Mouse (Mus musculus): ENCODE data around the gene Rnf135. TPM values are rescaled to one million over a fixed set of nuclear protein-coding genes. Genes with fewer than 3 reads are reported as not detected.

The Rnf135 gene
- polyA plus RNA-seq, 1 experiment from 2014 or later, result 11.7 TPM

DNA sequence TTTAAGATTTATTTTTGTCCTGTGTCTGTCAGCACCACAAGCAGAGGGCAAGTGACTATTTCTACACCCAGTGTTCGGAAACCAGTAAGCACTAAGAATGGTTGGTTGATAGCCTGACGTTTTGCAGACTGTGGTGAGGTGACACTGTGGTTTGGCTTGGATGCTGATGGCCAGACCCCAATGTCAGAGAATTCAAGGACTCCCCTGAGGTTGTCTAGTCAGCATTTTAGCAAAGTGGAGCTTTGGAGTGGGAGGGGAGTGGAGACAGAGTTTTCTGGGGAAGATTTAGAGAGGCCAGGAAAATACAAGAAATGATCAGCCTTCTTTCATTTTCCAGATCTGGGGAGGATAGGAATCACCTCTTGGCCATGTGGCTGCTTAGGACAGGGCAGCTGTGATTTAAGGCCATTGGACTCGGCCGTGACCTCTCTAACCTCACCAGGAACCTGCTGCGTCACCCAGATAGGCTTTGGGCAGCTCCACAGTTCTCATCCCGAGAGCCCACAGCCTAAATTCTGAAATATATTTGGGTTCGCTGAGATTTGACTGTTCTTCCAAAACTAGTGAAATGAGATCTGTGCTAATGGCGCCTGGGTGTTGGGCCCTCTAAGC is 34.1 kb upstream of the Rnf135 start:
- Histone ChIP-seq H3K4me1 (peaks cover 8% of the 10 kb centered on the region; the same call in 1 of the 2 replicates), H3K27me3 (peaks cover 23% of the 10 kb centered on the region), H3K27ac (no peak overlapping the region), H3K4me2 (no peak overlapping the region), H3K9ac (no peak overlapping the region), H3K4me3 (no peak overlapping the region), H3K9me3 (no peaks in the 10 kb centered on the region), H3K36me3 (no peaks in the 10 kb centered on the region)
- ATAC-seq (ENCODE audit: borderline replicate concordance, extremely low read depth, low FRiP score, low TSS enrichment), result no peak
- 79% methylated on average over 8 of the region's 8 CpGs for WGBS

DNA sequence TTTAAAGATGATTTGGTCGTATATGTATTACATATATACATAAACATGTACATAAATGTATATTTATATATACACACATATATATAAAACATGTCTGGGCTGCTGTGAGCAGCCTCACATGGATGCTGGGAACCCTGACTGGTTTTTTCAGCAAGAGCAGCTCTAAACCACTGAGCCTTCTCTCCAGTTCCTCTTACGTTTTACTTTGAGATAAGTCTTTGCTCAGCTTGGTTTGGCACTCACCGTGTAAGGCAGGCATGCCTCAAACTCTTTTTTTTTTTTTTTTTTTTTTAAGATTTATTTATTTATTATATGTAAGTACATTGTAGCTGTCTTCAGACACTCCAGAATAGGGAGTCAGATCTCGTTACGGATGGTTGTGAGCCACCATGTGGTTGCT is 33.1 kb upstream of the Rnf135 start:
- Histone ChIP-seq H3K27me3 (peaks cover 34% of the 10 kb centered on the region), H3K4me1 (peaks cover 8% of the 10 kb centered on the region; the same call in 1 of the 2 replicates), H3K4me3 (no peak overlapping the region), H3K9me3 (no peaks in the 10 kb centered on the region), H3K27ac (no peak overlapping the region), H3K9ac (no peak overlapping the region), H3K36me3 (no peaks in the 10 kb centered on the region), H3K4me2 (no peak overlapping the region)
- 56% methylated on average over 5 of the region's 5 CpGs for WGBS
- no peak for ATAC-seq (ENCODE audit: borderline replicate concordance, extremely low read depth, low FRiP score, low TSS enrichment)

DNA sequence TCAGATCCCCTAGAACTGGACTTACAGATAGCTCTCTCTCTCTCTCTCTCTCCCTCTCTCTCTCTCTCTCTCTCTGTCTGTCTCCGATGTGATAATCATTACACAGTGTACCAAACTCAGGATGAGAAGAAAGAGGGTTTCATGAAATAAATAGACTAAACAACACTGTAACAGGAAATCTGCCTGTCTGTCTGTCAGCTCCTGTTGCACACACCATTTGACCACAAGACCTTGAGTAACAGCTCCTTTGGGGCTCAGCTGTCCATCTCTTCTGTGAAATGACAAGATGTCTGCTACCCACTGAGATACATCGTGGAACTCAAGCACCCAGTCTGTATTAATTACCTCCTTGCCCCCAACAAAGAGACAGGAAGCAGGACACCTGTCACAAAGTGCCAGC is 32.1 kb upstream of the Rnf135 start:
- no peak overlapping the region for H3K4me2 ChIP-seq
- H3K4me3 ChIP-seq, result no peak overlapping the region
- peaks cover 8% of the 10 kb centered on the region; the same call in 1 of the 2 replicates for H3K4me1 ChIP-seq
- no peaks in the 10 kb centered on the region for H3K9me3 ChIP-seq
- no peak overlapping the region for H3K9ac ChIP-seq
- H3K27me3 ChIP-seq, result peaks cover 43% of the 10 kb centered on the region
- H3K27ac ChIP-seq, result no peak overlapping the region
- no peak for ATAC-seq (ENCODE audit: borderline replicate concordance, extremely low read depth, low FRiP score, low TSS enrichment)
- WGBS, result 54% methylated on average over 2 of the region's 2 CpGs
- H3K36me3 ChIP-seq, result no peaks in the 10 kb centered on the region

DNA sequence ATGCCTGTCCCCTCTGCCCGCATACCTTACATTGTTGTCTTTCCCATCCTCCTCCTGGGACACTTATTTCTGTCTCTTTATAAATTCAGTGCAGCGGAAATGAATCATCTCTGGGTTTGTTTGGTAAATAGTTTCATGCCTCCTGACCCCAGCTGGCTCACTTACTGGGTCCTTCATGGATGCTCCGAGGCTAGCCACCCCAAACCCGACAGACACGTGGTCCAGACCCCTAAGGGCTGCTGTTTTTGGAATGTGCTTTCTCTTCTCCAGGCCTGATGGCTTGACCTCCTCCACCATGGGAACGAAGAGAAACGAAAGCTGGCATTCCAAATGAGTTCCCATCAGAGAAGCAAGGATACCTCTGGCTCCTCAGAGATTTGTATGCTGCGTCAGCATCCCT is 31.3 kb upstream of the Rnf135 start:
- Histone ChIP-seq H3K36me3 (no peaks in the 10 kb centered on the region), H3K27me3 (peaks cover 44% of the 10 kb centered on the region), H3K4me2 (no peak overlapping the region), H3K4me3 (no peak overlapping the region), H3K27ac (no peak overlapping the region), H3K4me1 (peaks cover 8% of the 10 kb centered on the region; the same call in 1 of the 2 replicates), H3K9me3 (no peaks in the 10 kb centered on the region), H3K9ac (no peak overlapping the region)
- ATAC-seq (ENCODE audit: borderline replicate concordance, extremely low read depth, low FRiP score, low TSS enrichment), result no peak
- 64% methylated on average over 8 of the region's 8 CpGs for WGBS

DNA sequence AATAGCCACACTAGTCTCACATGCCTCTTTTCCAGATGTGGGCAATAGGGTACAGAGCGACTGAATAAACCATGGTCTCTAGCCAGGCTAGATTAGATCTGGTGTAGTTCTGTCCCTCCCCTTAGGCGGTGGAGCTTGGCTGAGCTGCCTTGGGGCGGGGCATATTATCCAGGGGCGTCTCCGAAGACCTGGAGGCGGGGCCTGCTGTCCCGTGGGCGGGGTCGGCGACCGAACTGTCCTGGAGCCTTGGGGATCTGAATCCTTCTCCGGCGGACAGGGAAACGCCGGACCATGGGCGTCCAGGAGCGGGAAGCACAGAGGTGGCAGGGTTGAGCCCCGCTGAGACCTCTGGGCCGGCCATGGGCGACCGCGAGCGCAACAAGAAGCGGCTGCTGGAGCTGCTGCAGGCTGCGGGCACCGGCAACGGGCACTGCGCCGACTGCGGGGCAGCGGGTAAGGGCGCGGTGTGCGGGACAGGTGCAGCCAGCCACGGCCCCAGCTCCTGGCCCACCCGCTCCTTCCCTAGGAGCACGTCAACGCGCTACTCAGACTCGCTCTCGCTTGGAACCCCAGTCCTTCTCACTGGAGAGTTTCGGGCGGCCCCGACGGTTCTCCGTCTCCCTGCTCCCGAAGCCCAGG is 29.7 kb upstream of the Rnf135 start, which contains the start of gene Adap2:
Gene Adap2 (plus strand): TSS at position 249 of the 639 bp plus-strand sequence.
- peaks cover 49% of the 10 kb centered on the region for H3K27me3 ChIP-seq
- H3K4me1 ChIP-seq, result peaks cover 8% of the 10 kb centered on the region; the same call in 1 of the 2 replicates
- H3K4me3 ChIP-seq, result peak within 1 kb of the TSS; percentile 56
- WGBS, result 3% methylated on average over 38 of the region's 47 CpGs
- H3K9ac ChIP-seq, result peak within 1 kb of the TSS; percentile 38
- ATAC-seq (ENCODE audit: borderline replicate concordance, extremely low read depth, low FRiP score, low TSS enrichment), result peak; percentile 94
- H3K36me3 ChIP-seq, result no peaks in the 10 kb centered on the region
- H3K4me2 ChIP-seq, result peak within 1 kb of the TSS; percentile 89
- no peaks in the 10 kb centered on the region for H3K9me3 ChIP-seq
- no peak within 1 kb of the TSS for H3K27ac ChIP-seq

DNA sequence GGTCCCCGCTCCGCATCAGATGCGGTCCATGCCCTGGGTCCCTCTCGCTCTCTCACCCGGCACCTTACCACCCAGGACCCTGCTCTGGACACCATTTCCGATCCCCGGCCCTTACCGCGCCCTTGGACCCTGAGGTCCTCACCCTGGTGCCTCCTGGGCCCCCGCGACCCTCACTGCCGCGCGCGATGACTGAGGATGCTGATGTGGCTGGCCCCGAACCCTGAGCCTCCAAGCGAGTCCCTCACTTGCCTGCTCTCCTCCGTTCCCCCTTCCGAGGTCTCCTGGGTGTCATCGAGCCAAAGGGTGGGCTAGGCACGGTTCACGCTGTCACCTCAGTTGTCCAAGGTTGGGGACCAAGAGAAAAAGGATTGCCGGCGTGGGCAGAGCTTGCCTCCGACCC is 29.1 kb upstream of the Rnf135 start:
- peak overlapping the region; percentile 38; the same call in 1 of the 2 replicates for H3K9ac ChIP-seq
- H3K4me1 ChIP-seq, result peaks cover 8% of the 10 kb centered on the region; the same call in 1 of the 2 replicates
- H3K4me3 ChIP-seq, result peak overlapping the region; percentile 56
- peak; percentile 17; the same call in 1 of the 2 replicates for ATAC-seq (ENCODE audit: borderline replicate concordance, extremely low read depth, low FRiP score, low TSS enrichment)
- no peaks in the 10 kb centered on the region for H3K36me3 ChIP-seq
- H3K27me3 ChIP-seq, result peaks cover 49% of the 10 kb centered on the region
- no peaks in the 10 kb centered on the region for H3K9me3 ChIP-seq
- peak overlapping the region; percentile 89 for H3K4me2 ChIP-seq
- no peak overlapping the region for H3K27ac ChIP-seq
- WGBS, result 24% methylated on average over 25 of the region's 25 CpGs

DNA sequence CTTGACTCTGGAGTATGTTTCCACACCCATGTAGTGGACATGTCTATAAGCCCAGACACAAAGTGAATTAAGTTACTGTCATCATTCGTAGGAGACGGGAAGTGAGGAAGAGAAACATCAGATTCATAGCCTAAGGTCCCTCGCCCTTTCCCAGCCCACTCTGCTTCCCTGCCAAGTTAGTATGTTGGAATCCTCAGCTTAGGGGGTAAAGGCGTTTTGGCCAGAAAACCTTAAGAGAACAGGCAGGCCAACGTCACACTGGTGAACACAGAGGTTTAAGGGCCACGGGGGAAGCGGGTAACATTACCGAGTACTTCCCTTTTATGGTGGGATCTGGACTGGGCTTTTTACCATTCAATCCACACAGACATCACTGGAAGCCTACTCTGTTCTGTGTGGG is 28.1 kb upstream of the Rnf135 start:
- no peak overlapping the region for H3K4me3 ChIP-seq
- H3K27ac ChIP-seq, result no peak overlapping the region
- no peaks in the 10 kb centered on the region for H3K36me3 ChIP-seq
- no peak for ATAC-seq (ENCODE audit: borderline replicate concordance, extremely low read depth, low FRiP score, low TSS enrichment)
- no peaks in the 10 kb centered on the region for H3K9me3 ChIP-seq
- H3K9ac ChIP-seq, result no peak overlapping the region
- peaks cover 49% of the 10 kb centered on the region for H3K27me3 ChIP-seq
- H3K4me2 ChIP-seq, result no peak overlapping the region
- WGBS, result 77% methylated on average over 8 of the region's 8 CpGs
- peaks cover 8% of the 10 kb centered on the region; the same call in 1 of the 2 replicates for H3K4me1 ChIP-seq

DNA sequence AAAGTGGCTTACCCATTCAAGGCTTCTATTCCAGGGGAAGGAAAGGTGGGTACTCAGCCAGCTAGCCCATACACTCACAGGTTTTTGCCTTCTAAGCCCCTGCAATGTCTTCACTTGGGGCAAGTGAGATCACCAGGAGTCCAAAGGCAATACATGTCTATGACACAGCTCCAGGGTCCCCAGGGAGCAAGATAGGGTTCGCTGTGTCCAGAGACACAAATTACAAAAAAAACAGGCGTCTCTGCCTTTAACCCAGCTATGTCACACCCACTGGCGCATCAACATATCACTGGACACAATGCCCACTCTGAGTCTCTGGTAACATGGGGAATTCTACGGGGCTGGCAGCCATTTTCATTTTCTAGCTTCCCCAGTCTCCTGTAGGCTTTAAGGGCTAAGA is 27.7 kb upstream of the Rnf135 start:
- H3K9ac ChIP-seq, result no peak overlapping the region
- H3K4me1 ChIP-seq, result peaks cover 8% of the 10 kb centered on the region; the same call in 1 of the 2 replicates
- no peak overlapping the region for H3K4me3 ChIP-seq
- H3K4me2 ChIP-seq, result no peak overlapping the region
- WGBS, result 79% methylated on average over 4 of the region's 4 CpGs
- no peaks in the 10 kb centered on the region for H3K36me3 ChIP-seq
- H3K27me3 ChIP-seq, result peaks cover 49% of the 10 kb centered on the region
- H3K27ac ChIP-seq, result no peak overlapping the region
- no peaks in the 10 kb centered on the region for H3K9me3 ChIP-seq
- no peak for ATAC-seq (ENCODE audit: borderline replicate concordance, extremely low read depth, low FRiP score, low TSS enrichment)

DNA sequence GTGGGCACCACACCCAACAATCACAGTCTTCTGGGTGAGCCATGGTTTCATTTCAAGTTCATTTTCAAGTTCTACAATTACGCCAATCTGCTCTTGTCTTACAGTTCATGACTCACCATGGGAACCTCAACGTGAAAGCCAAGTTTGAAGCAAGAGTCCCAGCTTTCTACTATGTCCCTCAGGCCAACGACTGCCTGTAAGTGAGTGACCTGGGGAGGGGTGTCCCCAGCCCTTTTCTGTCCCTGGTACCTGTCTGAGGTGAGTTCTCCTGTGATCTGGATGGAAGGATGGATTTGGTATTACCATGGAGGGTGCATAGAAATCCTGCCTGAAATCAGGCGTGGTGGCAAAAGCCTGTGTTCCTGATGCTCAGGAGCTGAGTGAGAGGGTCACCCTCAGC is 26.8 kb upstream of the Rnf135 start:
- no peak overlapping the region for H3K9ac ChIP-seq
- H3K36me3 ChIP-seq, result no peaks in the 10 kb centered on the region
- no peak overlapping the region for H3K4me3 ChIP-seq
- H3K4me2 ChIP-seq, result no peak overlapping the region
- H3K27ac ChIP-seq, result no peak overlapping the region
- H3K27me3 ChIP-seq, result peaks cover 49% of the 10 kb centered on the region
- no peak for ATAC-seq (ENCODE audit: borderline replicate concordance, extremely low read depth, low FRiP score, low TSS enrichment)
- no peaks in the 10 kb centered on the region for H3K9me3 ChIP-seq
- H3K4me1 ChIP-seq, result peaks cover 8% of the 10 kb centered on the region; the same call in 1 of the 2 replicates
- WGBS, result 85% methylated on average over 4 of the region's 4 CpGs

DNA sequence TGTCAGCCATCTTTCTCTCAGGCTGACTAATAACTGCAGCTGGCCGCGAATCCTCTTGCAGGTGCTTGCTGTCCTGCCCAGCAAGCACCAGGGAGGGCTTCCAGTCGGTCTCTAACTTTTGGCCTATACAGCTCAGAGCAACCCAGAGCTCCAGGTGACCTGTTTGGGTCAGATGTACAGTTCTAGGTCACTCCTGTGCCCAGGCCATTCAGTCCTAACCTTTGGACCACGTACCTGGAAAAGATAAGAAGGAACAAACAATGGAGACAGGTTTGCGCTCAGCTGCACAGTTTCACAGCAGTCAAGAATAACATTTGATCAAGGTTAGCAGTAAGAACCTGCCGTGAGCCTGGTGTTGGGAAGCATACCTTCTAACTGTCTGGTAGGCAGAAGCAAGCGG is 24.6 kb upstream of the Rnf135 start:
- peaks cover 31% of the 10 kb centered on the region for H3K27me3 ChIP-seq
- peaks cover 5% of the 10 kb centered on the region; the same call in 1 of the 2 replicates for H3K4me1 ChIP-seq
- no peak overlapping the region for H3K27ac ChIP-seq
- H3K4me2 ChIP-seq, result no peak overlapping the region
- ATAC-seq (ENCODE audit: borderline replicate concordance, extremely low read depth, low FRiP score, low TSS enrichment), result no peak
- no peaks in the 10 kb centered on the region for H3K36me3 ChIP-seq
- H3K4me3 ChIP-seq, result no peak overlapping the region
- H3K9me3 ChIP-seq, result no peaks in the 10 kb centered on the region
- no peak overlapping the region for H3K9ac ChIP-seq
- WGBS, result 71% methylated on average over 7 of the region's 7 CpGs

DNA sequence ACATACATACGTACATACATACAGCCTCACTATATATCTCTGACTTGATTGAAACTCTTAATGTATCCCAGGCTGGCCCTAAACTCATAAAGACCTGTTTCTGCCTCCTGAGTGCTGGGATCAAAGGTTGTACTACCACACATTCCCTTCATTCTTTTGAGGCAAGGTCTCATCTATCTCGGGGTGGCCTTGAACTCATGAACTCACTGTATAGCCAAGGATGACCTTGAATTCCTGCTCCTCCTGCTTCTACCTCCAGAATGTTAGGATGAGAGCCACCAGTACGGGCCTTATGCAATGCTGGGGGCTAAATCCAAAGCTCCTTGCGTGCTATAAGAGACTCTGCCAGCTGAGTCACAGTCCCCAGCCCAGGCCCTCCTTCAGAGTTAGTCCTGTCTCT is 22.6 kb upstream of the Rnf135 start:
- H3K36me3 ChIP-seq, result no peaks in the 10 kb centered on the region
- no peak overlapping the region for H3K4me3 ChIP-seq
- H3K4me1 ChIP-seq, result no peaks in the 10 kb centered on the region
- no peaks in the 10 kb centered on the region for H3K9me3 ChIP-seq
- no peak overlapping the region for H3K4me2 ChIP-seq
- peaks cover 10% of the 10 kb centered on the region; the same call in 1 of the 2 replicates for H3K27me3 ChIP-seq
- 73% methylated on average over 4 of the region's 4 CpGs for WGBS
- H3K27ac ChIP-seq, result no peak overlapping the region
- ATAC-seq (ENCODE audit: borderline replicate concordance, extremely low read depth, low FRiP score, low TSS enrichment), result no peak
- no peak overlapping the region for H3K9ac ChIP-seq

DNA sequence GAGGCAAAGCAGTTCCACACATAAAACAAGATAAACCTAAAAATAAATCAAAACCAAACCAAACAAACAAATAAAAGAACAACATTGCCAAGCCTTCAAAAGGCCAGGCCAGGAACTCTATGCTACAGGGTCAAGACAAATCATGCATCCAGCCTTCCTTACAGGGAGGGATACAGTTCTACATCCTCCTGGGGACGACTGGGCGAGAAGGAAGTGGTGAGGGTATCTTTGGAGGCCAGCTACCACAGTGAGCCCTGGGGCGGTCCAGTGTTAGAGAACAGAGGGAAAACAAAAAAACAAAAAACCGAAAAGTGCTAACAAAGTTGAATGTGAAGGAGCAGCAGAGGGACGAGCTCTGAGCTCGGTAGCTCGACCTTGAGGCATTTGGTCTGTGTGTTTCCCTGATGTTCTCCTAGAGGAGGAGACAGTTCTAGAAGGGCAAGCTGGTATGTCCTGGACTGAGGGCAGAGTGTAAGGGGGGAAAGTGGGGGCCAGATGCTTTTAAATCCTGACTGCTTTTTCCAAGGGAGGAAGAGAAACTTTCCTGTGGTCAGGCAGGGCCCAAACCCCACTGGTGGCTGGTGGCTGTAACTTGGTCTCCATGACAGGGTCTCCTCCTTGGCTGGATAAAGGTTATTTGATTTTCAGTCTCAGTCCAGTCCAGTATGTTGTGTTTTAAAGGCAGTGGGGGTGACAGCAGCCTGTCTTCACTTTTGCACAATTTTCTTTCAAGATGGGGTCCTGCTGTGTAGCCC is 20.1 kb upstream of the Rnf135 start:
- 69% methylated on average over 7 of the region's 7 CpGs for WGBS
- Histone ChIP-seq H3K9ac (no peak overlapping the region), H3K9me3 (no peaks in the 10 kb centered on the region), H3K4me2 (no peak overlapping the region), H3K4me3 (no peak overlapping the region), H3K36me3 (no peaks in the 10 kb centered on the region), H3K27me3 (no peaks in the 10 kb centered on the region), H3K4me1 (no peaks in the 10 kb centered on the region), H3K27ac (no peak overlapping the region)
- ATAC-seq (ENCODE audit: borderline replicate concordance, extremely low read depth, low FRiP score, low TSS enrichment), result no peak
